Mouse (Mus musculus) heart, embryonic 16.5 days (tissue): ENCODE measurements at regions not wholly inside any gene's neighbourhood (a gene's known extent, or its start where the extent isn't known, plus 50 kb on each side); places are given as distances from the start of the nearest gene placed in this dataset.

Experiments used
- ATAC-seq: fragments of 200-750 bp; cut with Nextera tagmentation; replicated peaks from 2 replicates; pipeline ENCODE4 v1.8.0; 2017; ENCODE audit warnings: moderate number of reproducible peaks; ENCODE audit not compliant: insufficient read depth, low FRiP score; ENCODE audit errors: extremely low read depth
- H3K27ac ChIP-seq: fragments of 300-500 bp; sonication (generic); 2 replicates; pipeline ENCODE4 v1.5.1; 2014; ENCODE audit warnings: mild to moderate bottlenecking, low read length, control low read depth, moderate library complexity
- H3K27me3 ChIP-seq: fragments of 300-500 bp; sonication (generic); 2 replicates; pipeline ENCODE4 v1.6.1; 2014; ENCODE audit warnings: low read length, mixed read lengths; ENCODE audit not compliant: control insufficient read depth, insufficient read depth
- H3K36me3 ChIP-seq: fragments of 300-500 bp; sonication (generic); 2 replicates; pipeline ENCODE4 v1.6.1; 2014; ENCODE audit not compliant: control insufficient read depth, insufficient read depth
- H3K4me1 ChIP-seq: fragments of 300-500 bp; sonication (generic); 2 replicates; pipeline ENCODE4 v1.6.1; 2014; ENCODE audit warnings: low read length, mixed read lengths; ENCODE audit not compliant: control insufficient read depth, insufficient read depth
- H3K4me2 ChIP-seq: fragments of 300-500 bp; sonication (generic); 2 replicates; pipeline ENCODE4 v1.6.1; 2014; ENCODE audit warnings: low read depth, mild to moderate bottlenecking, control low read depth, low read length
- H3K4me3 ChIP-seq: fragments of 300-500 bp; sonication (generic); 2 replicates; pipeline ENCODE4 v1.5.1; 2014; ENCODE audit warnings: mild to moderate bottlenecking, control low read depth, low read length
- H3K9ac ChIP-seq: fragments of 300-500 bp; sonication (generic); 2 replicates; pipeline ENCODE4 v1.6.1; 2014; ENCODE audit warnings: low read length, control low read depth
- H3K9me3 ChIP-seq: fragments of 300-500 bp; sonication (generic); replicated peaks from 2 replicates; pipeline ENCODE4 v1.6.1; 2016; ENCODE audit warnings: low read length; ENCODE audit not compliant: control insufficient read depth
- WGBS: fragments of 180-500 bp; shearing (Covaris S2); extraction: QIAGEN DNeasy Blood & Tissue Kit; methylation state at CpG from one replicate; pipeline ENCODE4 v1.1.7; 2014; 5-methylcytosine and 5-hydroxymethylcytosine counted together

DNA sequence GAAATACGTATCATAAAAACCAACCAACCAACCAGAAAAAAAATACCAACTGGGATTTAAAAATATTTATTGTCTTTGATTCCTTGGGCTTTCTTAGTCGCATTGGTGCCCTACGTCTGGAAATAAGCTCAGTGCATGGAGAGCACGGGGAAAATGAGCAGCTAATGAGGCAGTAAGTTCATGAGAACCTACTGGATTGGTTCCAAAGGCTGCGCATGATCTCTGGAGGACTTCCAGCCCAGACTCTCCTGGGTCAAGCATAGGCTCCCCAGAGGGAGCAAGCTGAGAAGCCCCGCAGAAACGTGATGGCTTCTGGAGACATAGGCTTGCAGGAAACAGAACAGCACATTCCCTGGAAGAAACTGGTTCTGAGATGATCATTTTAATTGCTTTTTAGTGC, 83.4 kb upstream of the Magi3 start:
- H3K9me3 ChIP-seq, result no peaks in the 10 kb centered on the region
- ATAC-seq, result no peak
- H3K4me3 ChIP-seq, result no peak overlapping the region
- 63% methylated on average over 7 of the region's 7 CpGs for WGBS
- H3K9ac ChIP-seq, result no peak overlapping the region
- no peak overlapping the region for H3K27ac ChIP-seq
- H3K27me3 ChIP-seq, result no peaks in the 10 kb centered on the region
- peaks cover 19% of the 10 kb centered on the region for H3K4me1 ChIP-seq
- H3K36me3 ChIP-seq, result no peaks in the 10 kb centered on the region
- H3K4me2 ChIP-seq, result no peak overlapping the region

DNA sequence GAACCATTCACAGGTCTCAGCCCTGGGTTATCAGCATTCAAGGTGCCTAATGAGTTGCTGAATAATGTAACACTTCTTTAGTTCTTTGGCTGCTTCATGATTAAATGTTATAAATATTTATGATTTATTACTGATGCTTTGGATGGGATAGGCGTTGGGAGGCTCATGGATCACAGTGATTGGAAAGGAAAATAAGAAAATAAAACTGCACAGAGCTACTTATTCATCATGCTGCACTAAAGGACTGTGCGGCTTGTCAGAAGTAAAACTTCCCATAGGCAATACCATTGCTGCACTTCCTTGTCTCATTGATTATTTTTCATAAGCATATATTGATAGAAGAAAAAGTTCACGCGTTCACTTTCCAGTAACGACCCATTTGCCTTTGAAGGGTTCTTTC, 80.0 kb upstream of the Magi3 start:
- 94% methylated on average over 5 of the region's 5 CpGs for WGBS
- Histone ChIP-seq H3K36me3 (no peaks in the 10 kb centered on the region), H3K9me3 (no peaks in the 10 kb centered on the region), H3K9ac (no peak overlapping the region), H3K4me2 (no peak overlapping the region), H3K27ac (no peak overlapping the region), H3K27me3 (no peaks in the 10 kb centered on the region), H3K4me3 (no peak overlapping the region), H3K4me1 (peaks cover 21% of the 10 kb centered on the region)
- ATAC-seq, result no peak

DNA sequence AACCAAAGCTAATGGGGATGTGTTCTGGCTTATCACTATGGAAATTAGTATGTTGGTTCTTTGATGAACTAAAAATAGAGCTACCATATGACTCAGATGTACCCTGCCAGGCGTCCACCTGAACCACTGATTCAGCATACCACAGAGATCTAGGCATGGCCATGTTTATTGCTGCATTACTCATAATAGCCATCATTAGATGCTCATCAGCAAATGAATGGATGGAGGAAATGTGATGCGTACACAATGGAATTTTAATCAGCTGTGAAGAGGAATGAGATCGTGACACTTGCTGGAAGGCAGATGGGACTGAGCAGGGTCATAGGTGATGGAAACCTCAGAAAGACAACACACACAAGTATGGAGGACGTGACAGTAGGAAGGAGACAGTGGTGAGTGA, 78.7 kb upstream of the Magi3 start:
- no peak overlapping the region for H3K27ac ChIP-seq
- ATAC-seq, result no peak
- H3K36me3 ChIP-seq, result no peaks in the 10 kb centered on the region
- H3K4me3 ChIP-seq, result no peak overlapping the region
- H3K9me3 ChIP-seq, result no peaks in the 10 kb centered on the region
- H3K4me2 ChIP-seq, result no peak overlapping the region
- H3K27me3 ChIP-seq, result no peaks in the 10 kb centered on the region
- H3K9ac ChIP-seq, result no peak overlapping the region
- WGBS, result 45% methylated on average over 4 of the region's 4 CpGs
- H3K4me1 ChIP-seq, result peaks cover 27% of the 10 kb centered on the region

GRCm38 (mm10) chr3:104298409-104298808, 78.2 kb upstream of the Magi3 start:
- Histone ChIP-seq H3K27ac (no peak overlapping the region), H3K4me2 (no peak overlapping the region), H3K9ac (no peak overlapping the region), H3K4me1 (peaks cover 24% of the 10 kb centered on the region), H3K4me3 (no peak overlapping the region), H3K9me3 (no peaks in the 10 kb centered on the region), H3K36me3 (no peaks in the 10 kb centered on the region), H3K27me3 (no peaks in the 10 kb centered on the region)
- WGBS, result 85% methylated on average over 2 of the region's 2 CpGs
- ATAC-seq, result no peak

GRCm38 (mm10) chr3:104297112-104297511, 76.9 kb upstream of the Magi3 start:
- H3K4me1 ChIP-seq, result peaks cover 22% of the 10 kb centered on the region
- H3K27ac ChIP-seq, result no peak overlapping the region
- H3K27me3 ChIP-seq, result no peaks in the 10 kb centered on the region
- no peaks in the 10 kb centered on the region for H3K9me3 ChIP-seq
- no peak overlapping the region for H3K9ac ChIP-seq
- 62% methylated on average over 6 of the region's 6 CpGs for WGBS
- H3K36me3 ChIP-seq, result no peaks in the 10 kb centered on the region
- H3K4me3 ChIP-seq, result no peak overlapping the region
- H3K4me2 ChIP-seq, result no peak overlapping the region
- no peak for ATAC-seq

GRCm38 (mm10) chr3:104295856-104296255, 75.7 kb upstream of the Magi3 start:
- 78% methylated on average over 9 of the region's 9 CpGs for WGBS
- H3K9me3 ChIP-seq, result no peaks in the 10 kb centered on the region
- no peak overlapping the region for H3K4me3 ChIP-seq
- H3K36me3 ChIP-seq, result no peaks in the 10 kb centered on the region
- H3K27ac ChIP-seq, result no peak overlapping the region
- H3K27me3 ChIP-seq, result no peaks in the 10 kb centered on the region
- no peak overlapping the region for H3K9ac ChIP-seq
- no peak overlapping the region for H3K4me2 ChIP-seq
- no peak for ATAC-seq
- peaks cover 16% of the 10 kb centered on the region for H3K4me1 ChIP-seq

DNA sequence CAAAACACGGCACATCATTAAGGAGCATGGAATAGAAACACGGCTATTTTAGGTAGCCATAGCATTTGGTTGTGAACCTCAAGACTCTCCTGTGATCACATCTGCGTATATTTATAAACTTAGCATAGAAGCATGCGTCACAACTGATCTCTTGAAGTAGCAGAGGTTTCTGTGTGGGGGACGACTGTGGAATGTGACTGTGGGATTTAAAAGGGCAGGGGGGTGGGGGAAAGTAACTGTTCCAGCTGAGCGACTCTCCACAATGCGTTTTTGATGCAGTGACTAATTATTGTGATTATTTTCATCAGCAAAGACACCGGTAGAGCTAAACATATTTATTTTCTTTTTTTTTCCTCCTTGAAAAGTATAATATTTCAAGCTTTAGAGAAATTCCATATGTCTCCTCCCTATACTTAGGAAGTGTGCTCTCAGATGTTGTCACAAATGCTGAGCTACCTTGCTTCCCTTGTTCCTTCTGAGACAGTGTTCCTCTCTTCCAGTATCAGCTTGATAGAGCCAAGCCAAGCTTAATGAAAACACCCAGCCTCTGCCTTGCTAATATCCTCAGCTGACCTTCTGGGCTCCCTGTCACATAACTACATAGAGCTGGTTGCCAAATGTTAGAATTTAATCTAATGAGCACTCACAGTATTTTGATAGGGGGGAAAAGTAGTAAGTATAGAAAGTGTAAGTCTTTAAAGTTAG, 75.0 kb upstream of the Magi3 start:
- Histone ChIP-seq H3K4me1 (peaks cover 16% of the 10 kb centered on the region), H3K27ac (no peak overlapping the region; the same call in 1 of the 2 replicates), H3K4me3 (no peak overlapping the region), H3K4me2 (no peak overlapping the region), H3K9me3 (no peaks in the 10 kb centered on the region), H3K9ac (no peak overlapping the region; the same call in 1 of the 2 replicates), H3K36me3 (no peaks in the 10 kb centered on the region), H3K27me3 (no peaks in the 10 kb centered on the region)
- ATAC-seq, result 0 out of 2 replicates have a peak, but pooled peaks have one; percentile 52
- 29% methylated on average over 8 of the region's 8 CpGs for WGBS

- Histone ChIP-seq H3K36me3 (no peaks in the 10 kb centered on the region), H3K27me3 (no peaks in the 10 kb centered on the region), H3K27ac (no peak overlapping the region), H3K9ac (no peak overlapping the region), H3K4me2 (no peak overlapping the region), H3K9me3 (no peaks in the 10 kb centered on the region), H3K4me1 (peaks cover 14% of the 10 kb centered on the region), H3K4me3 (no peak overlapping the region)
- ATAC-seq, result no peak
- 73% methylated on average over 3 of the region's 3 CpGs for WGBS
Measured at GRCm38 (mm10) chr3:104293869-104294268, 73.7 kb upstream of the Magi3 start.

GRCm38 (mm10) chr3:104288970-104289680, 69.0 kb upstream of the Magi3 start:
- Histone ChIP-seq H3K27ac (no peak overlapping the region), H3K36me3 (no peaks in the 10 kb centered on the region), H3K9ac (no peak overlapping the region), H3K4me2 (no peak overlapping the region), H3K4me1 (peaks cover 5% of the 10 kb centered on the region; the same call in 1 of the 2 replicates), H3K27me3 (no peaks in the 10 kb centered on the region), H3K9me3 (no peaks in the 10 kb centered on the region), H3K4me3 (no peak overlapping the region)
- ATAC-seq, result no peak
- WGBS, result 76% methylated on average over 5 of the region's 5 CpGs
